Mouse (Mus musculus): ENCODE results near the gene Kmt2a. TPM values are rescaled to one million over a fixed set of nuclear protein-coding genes. Genes with fewer than 3 reads are reported as not detected.

Gene Kmt2a
- polyA plus RNA-seq, 1 experiment, result 5.6 TPM

GRCm38 (mm10) chr9:44900402-44900801, 19.3 kb upstream of the Kmt2a start:
- H3K79me2 ChIP-seq (ENCODE audit: control insufficient read depth, insufficient read depth), result no peaks in the 10 kb centered on the region
- no peak overlapping the region for H3K4me3 ChIP-seq (ENCODE audit: insufficient read depth, poor library complexity, severe bottlenecking)
- TF ChIP-seq MYOG (IDR thresholded peaks at IDR 0.05; ENCODE audit: control insufficient read depth, extremely low read depth, insufficient read length), result no peak
- TF ChIP-seq FOSL1 (IDR thresholded peaks at IDR 0.05; ENCODE audit: insufficient read depth, low read length, poor library complexity, severe bottlenecking), result no peak
- TF ChIP-seq MYOD1 (IDR thresholded peaks at IDR 0.05; ENCODE audit: control insufficient read depth, insufficient read length, low read depth), result no peak
- no peak for TF ChIP-seq USF1 (IDR thresholded peaks at IDR 0.05; ENCODE audit: low read depth)
- no peak for TF ChIP-seq MAX (IDR thresholded peaks at IDR 0.05)
- no peak for TF ChIP-seq CEBPB (IDR thresholded peaks at IDR 0.05; ENCODE audit: low read depth)
- no peak for TF ChIP-seq CTCF (IDR thresholded peaks at IDR 0.05; ENCODE audit: control insufficient read depth, insufficient read depth, insufficient read length)
- H3K79me3 ChIP-seq (ENCODE audit: low read depth), result no peaks in the 10 kb centered on the region
- H3K36me3 ChIP-seq (ENCODE audit: control insufficient read depth, insufficient read depth), result no peaks in the 10 kb centered on the region
- no peaks in the 10 kb centered on the region for H3K27me3 ChIP-seq (ENCODE audit: control insufficient read depth, insufficient read depth, insufficient read length)
- H3ac ChIP-seq (ENCODE audit: control insufficient read depth, insufficient read length, low read depth), result no peak overlapping the region

- no peaks in the 10 kb centered on the region for H3K79me3 ChIP-seq (ENCODE audit: low read depth)
- H3K36me3 ChIP-seq (ENCODE audit: control insufficient read depth, insufficient read depth), result no peaks in the 10 kb centered on the region
- no peak overlapping the region for H3ac ChIP-seq (ENCODE audit: control insufficient read depth, insufficient read length, low read depth)
- no peak for TF ChIP-seq MYOG (IDR thresholded peaks at IDR 0.05; ENCODE audit: control insufficient read depth, extremely low read depth, insufficient read length)
- TF ChIP-seq USF1 (IDR thresholded peaks at IDR 0.05; ENCODE audit: low read depth), result no peak
- no peak for TF ChIP-seq CEBPB (IDR thresholded peaks at IDR 0.05; ENCODE audit: low read depth)
- no peak for TF ChIP-seq MYOD1 (IDR thresholded peaks at IDR 0.05; ENCODE audit: control insufficient read depth, insufficient read length, low read depth)
- no peak for TF ChIP-seq CTCF (IDR thresholded peaks at IDR 0.05; ENCODE audit: control insufficient read depth, insufficient read depth, insufficient read length)
- H3K27me3 ChIP-seq (ENCODE audit: control insufficient read depth, insufficient read depth, insufficient read length), result no peaks in the 10 kb centered on the region
- no peaks in the 10 kb centered on the region for H3K79me2 ChIP-seq (ENCODE audit: control insufficient read depth, insufficient read depth)
- no peak overlapping the region for H3K4me3 ChIP-seq (ENCODE audit: insufficient read depth, poor library complexity, severe bottlenecking)
These were observed 18.6 kb upstream of the Kmt2a start for GRCm38 (mm10) chr9:44899716-44900115.

- no peak overlapping the region for H3K4me3 ChIP-seq (ENCODE audit: insufficient read depth, poor library complexity, severe bottlenecking)
- H3K79me2 ChIP-seq (ENCODE audit: control insufficient read depth, insufficient read depth), result no peaks in the 10 kb centered on the region
- H3ac ChIP-seq (ENCODE audit: control insufficient read depth, insufficient read length, low read depth), result no peak overlapping the region
- H3K36me3 ChIP-seq (ENCODE audit: control insufficient read depth, insufficient read depth), result no peaks in the 10 kb centered on the region
- H3K27me3 ChIP-seq (ENCODE audit: control insufficient read depth, insufficient read depth, insufficient read length), result no peaks in the 10 kb centered on the region
- no peaks in the 10 kb centered on the region for H3K79me3 ChIP-seq (ENCODE audit: low read depth)
- TF ChIP-seq MYOG (IDR thresholded peaks at IDR 0.05; ENCODE audit: control insufficient read depth, extremely low read depth, insufficient read length), result no peak
- no peak for TF ChIP-seq MAX (IDR thresholded peaks at IDR 0.05)
- TF ChIP-seq FOSL1 (IDR thresholded peaks at IDR 0.05; ENCODE audit: insufficient read depth, low read length, poor library complexity, severe bottlenecking), result no peak
- TF ChIP-seq MYOD1 (IDR thresholded peaks at IDR 0.05; ENCODE audit: control insufficient read depth, insufficient read length, low read depth), result no peak
- no peak for TF ChIP-seq USF1 (IDR thresholded peaks at IDR 0.05; ENCODE audit: low read depth)
- TF ChIP-seq CTCF (IDR thresholded peaks at IDR 0.05; ENCODE audit: control insufficient read depth, insufficient read depth, insufficient read length), result no peak
- no peak for TF ChIP-seq CEBPB (IDR thresholded peaks at IDR 0.05; ENCODE audit: low read depth)
These were observed 15.9 kb upstream of the Kmt2a start for GRCm38 (mm10) chr9:44897024-44897423.

- H3ac ChIP-seq (ENCODE audit: control insufficient read depth, insufficient read length, low read depth), result no peak overlapping the region
- H3K79me3 ChIP-seq (ENCODE audit: low read depth), result no peaks in the 10 kb centered on the region
- H3K4me3 ChIP-seq (ENCODE audit: insufficient read depth, poor library complexity, severe bottlenecking), result no peak overlapping the region
- H3K79me2 ChIP-seq (ENCODE audit: control insufficient read depth, insufficient read depth), result no peaks in the 10 kb centered on the region
- H3K36me3 ChIP-seq (ENCODE audit: control insufficient read depth, insufficient read depth), result no peaks in the 10 kb centered on the region
- TF ChIP-seq CEBPB (IDR thresholded peaks at IDR 0.05; ENCODE audit: low read depth), result no peak
- no peak for TF ChIP-seq MYOD1 (IDR thresholded peaks at IDR 0.05; ENCODE audit: control insufficient read depth, insufficient read length, low read depth)
- TF ChIP-seq CTCF (IDR thresholded peaks at IDR 0.05; ENCODE audit: control insufficient read depth, insufficient read depth, insufficient read length), result no peak
- peaks cover 1% of the 10 kb centered on the region for H3K27me3 ChIP-seq (ENCODE audit: control insufficient read depth, insufficient read depth, insufficient read length)
These were observed 11.6 kb upstream of the Kmt2a start for GRCm38 (mm10) chr9:44892664-44893063.

GRCm38 (mm10) chr9:44891210-44891609, 10.1 kb upstream of the Kmt2a start:
- no peak overlapping the region for H3K4me3 ChIP-seq (ENCODE audit: insufficient read depth, poor library complexity, severe bottlenecking)
- H3K27me3 ChIP-seq (ENCODE audit: control insufficient read depth, insufficient read depth, insufficient read length), result peaks cover 4% of the 10 kb centered on the region
- TF ChIP-seq FOSL1 (IDR thresholded peaks at IDR 0.05; ENCODE audit: insufficient read depth, low read length, poor library complexity, severe bottlenecking) (no peak), CTCF (IDR thresholded peaks at IDR 0.05; ENCODE audit: control insufficient read depth, insufficient read depth, insufficient read length) (no peak), CEBPB (IDR thresholded peaks at IDR 0.05; ENCODE audit: low read depth) (no peak), MAX (IDR thresholded peaks at IDR 0.05) (no peak), MYOD1 (IDR thresholded peaks at IDR 0.05; ENCODE audit: control insufficient read depth, insufficient read length, low read depth) (no peak), USF1 (IDR thresholded peaks at IDR 0.05; ENCODE audit: low read depth) (no peak), MYOG (IDR thresholded peaks at IDR 0.05; ENCODE audit: control insufficient read depth, extremely low read depth, insufficient read length) (no peak)
- H3K36me3 ChIP-seq (ENCODE audit: control insufficient read depth, insufficient read depth), result no peaks in the 10 kb centered on the region
- no peak overlapping the region for H3ac ChIP-seq (ENCODE audit: control insufficient read depth, insufficient read length, low read depth)
- H3K79me3 ChIP-seq (ENCODE audit: low read depth), result no peaks in the 10 kb centered on the region
- no peaks in the 10 kb centered on the region for H3K79me2 ChIP-seq (ENCODE audit: control insufficient read depth, insufficient read depth)

GRCm38 (mm10) chr9:44890122-44890521, 9.0 kb upstream of the Kmt2a start:
- no peak for TF ChIP-seq MYOD1 (IDR thresholded peaks at IDR 0.05; ENCODE audit: control insufficient read depth, insufficient read length, low read depth)
- TF ChIP-seq MAX (IDR thresholded peaks at IDR 0.05), result no peak
- TF ChIP-seq USF1 (IDR thresholded peaks at IDR 0.05; ENCODE audit: low read depth), result no peak
- no peak for TF ChIP-seq CTCF (IDR thresholded peaks at IDR 0.05; ENCODE audit: control insufficient read depth, insufficient read depth, insufficient read length)
- no peak for TF ChIP-seq FOSL1 (IDR thresholded peaks at IDR 0.05; ENCODE audit: insufficient read depth, low read length, poor library complexity, severe bottlenecking)
- TF ChIP-seq CEBPB (IDR thresholded peaks at IDR 0.05; ENCODE audit: low read depth), result no peak
- no peak for TF ChIP-seq MYOG (IDR thresholded peaks at IDR 0.05; ENCODE audit: control insufficient read depth, extremely low read depth, insufficient read length)
- Histone ChIP-seq H3K79me3 (ENCODE audit: low read depth) (no peaks in the 10 kb centered on the region), H3K27me3 (ENCODE audit: control insufficient read depth, insufficient read depth, insufficient read length) (peaks cover 4% of the 10 kb centered on the region)

More at GRCm38 (mm10) chr9:44890122-44890521, 9.0 kb upstream of the Kmt2a start:
- no peak overlapping the region for H3K4me3 ChIP-seq (ENCODE audit: insufficient read depth, poor library complexity, severe bottlenecking)
- no peaks in the 10 kb centered on the region for H3K79me2 ChIP-seq (ENCODE audit: control insufficient read depth, insufficient read depth)
- H3K36me3 ChIP-seq (ENCODE audit: control insufficient read depth, insufficient read depth), result no peaks in the 10 kb centered on the region
- H3ac ChIP-seq (ENCODE audit: control insufficient read depth, insufficient read length, low read depth), result no peak overlapping the region

Measured in C2C12 (cell line).